Mouse (Mus musculus) kidney, adult 2 months (tissue): Measurements from ENCODE around the gene Adcy4. TPM values are rescaled to one million over a fixed set of nuclear protein-coding genes. Genes with fewer than 3 reads are reported as not detected.

Experiments used
- DNase-seq: peaks from one replicate; pipeline ENCODE4 v3.0.0; 2021
- H3K27ac ChIP-seq: fragments of 200-500 bp; 2 replicates; pipeline ENCODE4 v1.5.1; 2012; ENCODE audit warnings: low read depth, low read length, control low read depth, inconsistent platforms; ENCODE audit not compliant: insufficient read depth
- H3K27me3 ChIP-seq: fragments of 200-500 bp; replicated peaks from 2 replicates; pipeline ENCODE4 v1.6.1; 2012; ENCODE audit warnings: mild to moderate bottlenecking, moderate library complexity, low read length, inconsistent platforms; ENCODE audit not compliant: control insufficient read depth, insufficient read depth
- H3K36me3 ChIP-seq: fragments of 200-500 bp; 2 replicates; pipeline ENCODE4 v1.6.1; 2012; ENCODE audit warnings: mild to moderate bottlenecking, moderate library complexity, low read length, inconsistent platforms; ENCODE audit not compliant: control insufficient read depth, insufficient read depth
- H3K4me1 ChIP-seq: fragments of 200-500 bp; 2 replicates; pipeline ENCODE4 v1.6.1; 2011; ENCODE audit warnings: low read length; ENCODE audit not compliant: control insufficient read depth, insufficient read depth
- H3K4me3 ChIP-seq: fragments of 200-500 bp; 2 replicates; pipeline ENCODE4 v1.5.1; 2011; ENCODE audit warnings: mild to moderate bottlenecking, low read depth, low read length, control low read depth; ENCODE audit not compliant: insufficient read depth
- CTCF ChIP-seq: fragments of 200-500 bp; conservative IDR thresholded peaks from 2 replicates; pipeline ENCODE4 v1.5.1; 2011; ENCODE audit warnings: low read depth, mild to moderate bottlenecking, control low read depth, low read length, moderate library complexity, mixed read lengths; ENCODE audit not compliant: insufficient read depth, insufficient read length
- POLR2A ChIP-seq: fragments of 200-500 bp; IDR thresholded peaks from one replicate; pipeline ENCODE4 v1.6.1; 2011; ENCODE audit warnings: low read depth, low read length, control low read depth
- WGBS: fragments of 180-500 bp; shearing (Covaris S2); methylation state at CpG from one replicate; pipeline ENCODE4 v1.1.7; 2018; 5-methylcytosine and 5-hydroxymethylcytosine counted together
- polyA plus RNA-seq: library from polyadenylated mRNA; depleted of rRNA; stranded (reverse); fragments of >200 nt; gene quantifications from 2 replicates; pipeline ENCODE4 v1.2.3, GENCODE M21; 2012

The Adcy4 gene
- polyA plus RNA-seq, 1 experiment, result 16.9 TPM

DNA sequence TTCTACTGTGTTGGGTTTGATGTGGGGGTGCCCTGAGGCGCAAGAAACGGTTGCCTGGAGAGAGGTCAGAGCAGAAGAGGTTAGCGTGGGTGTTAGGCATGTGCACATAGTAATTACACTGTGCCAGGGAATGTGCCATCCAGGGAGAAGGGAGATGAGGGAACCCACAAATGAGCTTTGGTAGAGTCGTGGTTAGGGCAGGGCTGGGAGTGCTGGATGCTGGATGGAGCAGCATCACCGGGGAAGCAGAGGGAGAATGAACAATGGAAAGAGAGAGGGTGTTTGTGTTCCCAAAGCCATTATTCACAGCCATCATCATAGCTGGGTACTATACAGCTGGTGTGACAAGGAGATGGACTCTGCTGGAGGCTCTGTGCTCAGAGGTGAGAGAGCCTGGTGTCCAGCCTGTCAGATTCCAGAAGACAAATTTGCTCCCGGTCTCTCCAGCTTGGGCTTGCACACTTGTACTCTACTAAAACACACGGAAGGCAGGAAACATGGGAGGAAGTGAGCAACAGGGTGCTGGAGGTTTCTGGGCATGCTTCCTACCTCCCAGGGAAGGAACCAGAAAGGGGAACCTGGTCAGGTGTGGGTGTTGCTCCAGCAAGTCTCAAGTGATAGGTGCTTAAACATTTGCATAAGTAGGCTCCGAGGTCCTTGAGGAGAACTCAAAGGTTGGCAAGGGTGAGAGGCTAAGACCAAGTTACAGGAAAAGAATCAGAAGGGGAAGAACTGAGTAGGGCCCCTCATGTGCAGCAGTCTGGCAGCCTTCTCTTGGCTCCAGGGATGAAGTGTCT, 55.8 kb downstream of the Adcy4 start:
- no peaks in the 10 kb centered on the region for H3K36me3 ChIP-seq
- WGBS, result 66% methylated on average over 8 of the region's 8 CpGs
- H3K4me1 ChIP-seq, result peaks cover 3% of the 10 kb centered on the region; the same call in 1 of the 2 replicates
- no peak overlapping the region for H3K27ac ChIP-seq
- TF ChIP-seq CTCF (no peak), POLR2A (no peak)
- no peak overlapping the region for H3K4me3 ChIP-seq
- no peaks in the 10 kb centered on the region for H3K27me3 ChIP-seq
- DNase-seq, result no peak

- H3K27ac ChIP-seq, result no peak overlapping the region
- H3K27me3 ChIP-seq, result no peaks in the 10 kb centered on the region
- no peaks in the 10 kb centered on the region for H3K36me3 ChIP-seq
- no peak overlapping the region for H3K4me3 ChIP-seq
- no peak for DNase-seq
- TF ChIP-seq CTCF, result no peak
- TF ChIP-seq POLR2A, result no peak
- H3K4me1 ChIP-seq, result peaks cover 5% of the 10 kb centered on the region; the same call in 1 of the 2 replicates
These were observed 57.6 kb downstream of the Adcy4 start for GRCm38 (mm10) chr14:55726261-55726660.

GRCm38 (mm10) chr14:55724411-55724871, 59.5 kb downstream of the Adcy4 start:
- H3K27ac ChIP-seq, result 0 out of 2 replicates have a peak overlapping the region, but pooled peaks have one; percentile 24

DNA sequence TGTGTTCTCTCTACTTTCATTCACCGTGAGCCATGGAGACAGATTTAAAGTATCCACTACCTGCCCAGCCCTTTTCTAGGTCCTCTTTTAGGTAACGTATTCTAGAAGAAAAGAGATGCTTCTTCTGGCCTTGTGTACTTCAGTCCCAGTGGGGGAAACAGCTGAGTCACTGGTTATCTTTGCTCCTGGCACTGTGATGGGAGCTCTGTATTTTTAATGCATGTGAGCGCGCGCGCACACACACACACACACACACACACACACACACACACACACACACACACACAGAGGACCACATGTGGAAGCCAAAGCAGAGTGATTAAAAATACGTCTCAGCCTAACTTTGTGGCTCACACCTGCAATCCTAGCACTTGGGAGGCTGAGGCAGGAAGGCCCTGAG, 60.5 kb downstream of the Adcy4 start:
- Histone ChIP-seq H3K4me3 (no peak overlapping the region), H3K27me3 (no peaks in the 10 kb centered on the region), H3K36me3 (no peaks in the 10 kb centered on the region), H3K4me1 (peaks cover 10% of the 10 kb centered on the region; the same call in 1 of the 2 replicates), H3K27ac (no peak overlapping the region)
- TF ChIP-seq CTCF, result no peak
- TF ChIP-seq POLR2A, result no peak
- WGBS, result 95% methylated on average over 7 of the region's 7 CpGs
- DNase-seq, result no peak

More at GRCm38 (mm10) chr14:55724411-55724871, 59.5 kb downstream of the Adcy4 start:
- Histone ChIP-seq H3K4me1 (peaks cover 10% of the 10 kb centered on the region; the same call in 1 of the 2 replicates), H3K36me3 (no peaks in the 10 kb centered on the region), H3K4me3 (no peak overlapping the region), H3K27me3 (no peaks in the 10 kb centered on the region)
- peak; percentile 72 for DNase-seq
- 37% methylated on average over 8 of the region's 8 CpGs for WGBS
- TF ChIP-seq CTCF (no peak), POLR2A (no peak)

DNA sequence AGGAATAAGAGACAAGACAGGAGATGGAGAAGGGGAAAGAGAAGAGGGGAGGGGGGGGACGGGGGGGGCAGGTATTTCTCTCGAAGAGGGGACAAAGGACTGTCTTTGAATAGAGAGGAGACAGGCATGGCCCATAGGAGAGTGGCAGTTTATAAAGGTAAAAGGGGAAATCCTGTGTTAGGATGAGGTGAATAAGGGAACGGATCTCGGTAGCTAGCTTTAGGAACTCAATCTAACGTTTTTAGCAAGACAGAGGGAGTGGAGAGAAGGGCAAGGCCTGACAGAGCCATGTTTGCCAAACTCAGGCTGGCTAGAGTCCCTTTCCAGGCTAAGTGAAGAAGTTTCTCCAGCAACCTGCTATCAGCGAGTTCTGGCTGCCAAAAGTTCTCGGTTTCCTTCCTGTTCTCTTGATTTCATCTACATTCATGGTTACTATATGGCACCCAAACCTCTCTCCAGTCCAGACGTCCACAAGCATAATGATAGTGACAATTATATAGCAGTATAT, 61.4 kb downstream of the Adcy4 start:
- TF ChIP-seq CTCF (no peak), POLR2A (no peak)
- 46% methylated on average over 8 of the region's 8 CpGs for WGBS
- Histone ChIP-seq H3K4me1 (peaks cover 15% of the 10 kb centered on the region; the same call in 1 of the 2 replicates), H3K4me3 (no peak overlapping the region), H3K27me3 (no peaks in the 10 kb centered on the region), H3K36me3 (no peaks in the 10 kb centered on the region), H3K27ac (no peak overlapping the region; the same call in 1 of the 2 replicates)
- DNase-seq, result no peak

GRCm38 (mm10) chr14:55721700-55722437, 62.0 kb downstream of the Adcy4 start, which contains the start of gene Rabggta:
Gene Rabggta, minus strand, starts transcription at chr14:55722263.
- Histone ChIP-seq H3K4me3 (peak within 1 kb of the TSS; percentile 92), H3K36me3 (no peaks in the 10 kb centered on the region), H3K4me1 (peaks cover 20% of the 10 kb centered on the region; the same call in 1 of the 2 replicates), H3K27ac (peak within 1 kb of the TSS; percentile 88), H3K27me3 (no peaks in the 10 kb centered on the region)
- peak; percentile 97 for DNase-seq
- under 1% methylated on average over 50 of the region's 50 CpGs for WGBS
- TF ChIP-seq CTCF (peak; percentile 92), POLR2A (no peak)
